Mouse (Mus musculus) ovary, postnatal 14 days (tissue): Measurements from ENCODE around the gene Casd1.
"Not testable (repeated sequence)": the region's sequence is repeated elsewhere in the genome, so short reads cannot be mapped to it uniquely, and the experiment has no call there.

Source experiments
- DNase-seq: peaks from one replicate; pipeline ENCODE4 v3.0.0; 2022; ENCODE audit warnings: low spot score

The Casd1 gene

DNA sequence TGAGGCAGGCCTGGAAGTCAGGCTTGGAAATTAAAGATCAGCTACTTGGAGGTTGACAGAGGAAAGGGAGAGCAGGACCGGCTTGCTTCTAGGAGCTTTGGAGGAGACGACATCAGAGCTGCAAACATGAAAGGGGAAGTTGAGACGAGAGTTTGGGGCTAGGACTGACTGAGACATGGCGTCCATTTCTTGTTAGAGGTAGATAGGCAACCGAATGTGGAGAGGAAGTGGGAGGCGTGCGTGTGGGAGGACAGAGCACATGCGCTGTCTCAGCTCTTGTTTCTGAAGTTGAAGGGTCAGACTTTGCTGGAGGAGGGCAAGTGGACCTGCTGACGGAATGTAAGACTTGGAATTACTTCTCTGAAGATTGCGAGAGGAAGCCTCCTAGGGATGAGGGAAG is 17.3 kb downstream of the Casd1 start:
- no peak for DNase-seq

DNA sequence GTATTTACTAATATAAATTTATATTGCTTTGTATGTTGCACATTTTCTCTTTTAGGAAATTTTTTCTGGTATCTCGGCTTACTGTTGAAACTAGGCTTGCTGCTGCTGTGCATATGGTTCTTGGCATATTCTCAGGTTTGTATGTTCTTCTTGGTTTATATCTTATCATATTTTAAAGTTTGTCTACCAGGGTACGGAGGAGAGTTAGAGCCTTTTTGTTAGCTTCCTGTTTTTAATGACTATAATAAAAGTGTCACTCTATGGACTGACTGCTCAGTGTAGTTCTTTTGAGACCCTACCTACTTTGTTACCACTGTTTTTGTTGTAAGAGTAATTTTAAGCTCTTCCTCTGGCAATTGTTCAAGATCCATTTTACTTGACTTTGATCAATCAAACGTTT is 30.8 kb downstream of the Casd1 start:
- DNase-seq = no peak

DNA sequence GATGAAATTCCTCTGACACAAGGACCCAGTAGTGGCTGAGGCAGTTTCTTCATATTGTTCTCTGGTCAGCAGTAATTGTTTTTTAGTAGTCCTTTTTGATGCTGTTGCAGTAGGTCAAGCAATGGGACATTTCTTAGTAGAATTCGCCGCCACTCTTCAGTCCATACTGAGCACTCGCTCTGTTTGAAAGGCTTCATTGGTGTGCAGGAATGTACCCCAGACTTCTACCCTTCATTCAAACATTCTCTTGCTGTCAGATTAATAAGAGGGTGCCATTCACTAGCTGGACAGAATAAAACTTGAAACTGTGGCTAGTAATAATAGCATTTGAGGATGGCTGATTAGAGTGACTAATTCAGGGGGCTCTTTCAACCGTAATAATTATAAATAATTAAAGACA is 32.5 kb downstream of the Casd1 start:
- DNase-seq = no peak

DNA sequence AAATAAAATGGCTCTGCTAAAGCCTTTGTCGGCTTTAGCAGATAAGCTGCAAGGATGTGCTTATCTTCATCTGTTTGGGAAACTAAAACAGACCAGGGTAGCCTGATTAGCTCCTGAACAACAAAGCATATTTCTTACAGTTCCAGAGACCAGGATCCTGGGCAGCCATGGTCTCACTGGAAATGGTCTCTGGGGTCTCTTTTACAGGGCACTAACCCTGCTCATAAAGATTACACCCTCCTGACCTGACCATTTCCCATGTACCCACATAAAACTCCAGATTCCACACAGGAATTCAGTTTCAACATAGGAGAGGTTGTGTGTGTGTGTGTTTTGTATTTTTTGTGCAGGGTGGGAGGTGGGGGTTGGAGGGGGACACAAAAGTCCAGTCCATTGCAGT is 34.2 kb downstream of the Casd1 start:
- DNase-seq = no peak

DNA sequence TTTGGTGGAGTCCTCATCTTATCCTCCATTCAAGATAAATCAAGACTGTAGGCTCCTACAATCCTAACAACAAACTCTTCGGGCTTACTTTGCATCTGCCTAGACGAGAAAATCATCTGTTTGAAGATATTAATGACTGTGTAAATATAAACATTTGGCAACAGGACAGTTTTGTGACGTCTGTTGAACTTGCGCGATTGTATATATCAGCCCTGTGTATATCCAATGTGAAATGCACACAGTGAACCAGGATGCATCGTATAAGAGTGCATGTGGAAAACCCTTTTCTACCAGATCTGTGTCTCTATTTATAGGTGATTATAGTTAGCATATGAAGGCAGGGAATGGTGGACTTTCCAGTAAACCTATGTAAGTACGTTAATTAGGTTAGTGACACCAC is 41.4 kb downstream of the Casd1 start:
- no peak for DNase-seq

DNA sequence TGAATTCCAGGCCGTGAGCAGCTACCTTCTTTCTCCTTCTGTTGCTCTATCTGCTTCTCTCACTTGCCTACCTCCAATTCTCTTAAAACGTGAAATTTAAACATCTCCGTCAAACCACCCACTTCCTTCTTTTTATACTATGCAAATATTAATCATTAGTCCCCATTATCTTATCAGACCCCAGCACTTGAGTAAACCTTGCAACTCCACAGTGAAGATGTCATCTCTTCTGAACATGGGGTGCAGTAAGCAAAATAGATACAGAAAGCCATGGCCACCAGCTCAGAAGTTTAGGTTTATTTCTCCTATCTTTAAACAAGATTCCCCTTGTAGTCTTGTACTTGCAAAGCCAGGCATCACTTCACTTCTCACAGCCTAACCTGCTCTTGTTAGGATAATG is 46.7 kb downstream of the Casd1 start:
- DNase-seq = no peak

DNA sequence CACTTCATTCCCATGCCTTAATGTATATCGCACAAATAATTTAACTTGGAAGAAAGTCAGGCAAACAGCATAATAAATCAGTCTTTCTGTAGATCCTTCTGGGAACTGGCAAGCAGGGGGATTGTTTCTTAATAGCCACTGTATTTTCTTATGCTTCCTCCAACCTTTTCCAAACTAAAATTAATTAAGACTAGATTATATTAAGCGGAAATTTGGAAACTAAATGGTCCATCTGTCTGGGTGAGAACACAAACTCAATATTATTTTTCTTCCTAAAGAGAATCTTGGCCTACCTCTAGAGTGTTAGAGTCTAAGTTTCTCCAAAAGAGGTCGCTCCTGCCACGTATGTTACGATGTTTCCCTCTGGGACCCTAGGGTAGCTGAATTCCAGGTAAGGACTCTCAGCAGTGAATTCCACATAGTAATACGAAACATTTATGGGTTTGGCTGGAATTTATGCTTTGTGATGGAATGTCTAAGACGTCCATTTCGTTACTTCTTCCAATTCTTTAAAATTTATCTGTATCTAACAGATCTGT is 52.0 kb downstream of the Casd1 start:
- no peak for DNase-seq

DNA sequence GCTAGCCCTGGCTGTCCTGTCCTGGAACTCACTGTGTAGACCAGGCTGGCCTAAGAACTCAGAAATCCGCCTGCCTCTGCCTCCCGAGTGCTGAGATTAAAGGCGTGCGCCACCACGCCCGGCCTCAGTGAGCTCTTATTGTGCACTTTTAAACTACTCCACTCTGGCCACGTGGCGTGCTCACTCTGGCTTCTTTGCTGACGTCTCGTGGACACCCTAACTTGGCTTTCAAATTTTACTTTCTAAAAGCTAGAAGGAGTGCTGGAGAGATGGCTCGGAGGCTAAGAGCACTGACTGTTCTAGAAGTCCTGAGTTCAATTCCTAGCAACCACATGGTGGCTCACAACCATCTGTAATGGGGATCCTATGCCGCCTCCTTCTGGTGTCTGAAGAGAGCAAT is 53.1 kb downstream of the Casd1 start:
- not testable (repeated sequence) for DNase-seq

DNA sequence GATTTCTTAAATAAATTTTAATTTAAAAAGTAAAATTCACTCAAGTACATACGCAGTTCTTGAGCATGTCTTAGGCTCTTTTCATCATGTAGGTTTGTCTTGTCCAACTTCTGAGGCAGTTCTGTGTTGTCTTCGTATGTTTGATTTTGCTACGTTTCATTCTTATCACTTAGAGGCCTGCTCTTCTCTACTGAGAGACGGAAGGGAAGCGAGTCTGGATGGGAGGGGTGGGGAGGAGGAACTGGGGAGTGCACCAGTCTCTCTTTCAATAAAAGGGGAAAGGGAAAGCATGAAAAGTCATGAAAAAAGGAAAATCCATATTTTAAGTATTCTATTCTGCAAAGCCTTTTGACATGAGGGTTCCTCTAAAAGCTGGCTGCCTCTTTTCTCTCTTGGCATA is 54.8 kb downstream of the Casd1 start:
- no peak for DNase-seq

DNA sequence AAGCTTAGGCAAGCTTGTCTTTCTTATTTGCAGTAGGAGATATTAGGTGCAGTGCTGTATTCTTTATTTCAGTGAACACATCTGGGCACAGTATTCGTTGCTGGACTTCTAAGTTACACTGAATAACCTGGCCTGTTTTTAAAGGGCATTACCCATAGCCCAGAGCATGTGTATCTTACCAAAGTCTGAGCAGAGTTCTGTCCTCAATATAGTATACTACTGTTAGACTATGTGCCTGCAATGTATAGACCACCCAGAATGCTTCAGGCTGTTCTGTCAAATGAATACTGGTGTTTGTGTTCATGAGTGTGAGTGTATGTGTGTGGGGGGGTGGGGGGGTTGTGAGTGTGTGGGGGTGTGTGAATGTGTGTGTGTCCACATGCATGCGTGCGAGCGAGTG is 55.3 kb downstream of the Casd1 start:
- DNase-seq = no peak

DNA sequence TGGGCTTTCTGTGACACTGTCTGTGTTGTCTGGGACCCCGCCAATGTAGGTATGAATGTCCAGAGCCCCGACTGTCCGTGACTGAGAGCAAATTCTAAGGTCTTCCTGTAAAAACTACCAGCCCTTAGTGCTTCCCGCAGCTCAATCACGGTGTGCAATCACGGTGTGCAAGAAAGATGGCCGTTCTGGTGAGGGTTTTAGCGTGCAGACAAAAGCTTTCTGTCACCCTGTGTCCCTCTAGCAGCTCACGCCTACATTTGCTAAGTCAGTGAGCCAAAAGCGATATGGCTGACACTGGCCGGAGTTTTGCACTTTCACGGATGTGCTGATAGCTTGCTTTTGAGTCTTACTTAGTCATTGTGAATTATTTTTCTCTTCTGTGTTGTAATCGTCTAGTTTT is 58.2 kb downstream of the Casd1 start:
- DNase-seq = no peak

DNA sequence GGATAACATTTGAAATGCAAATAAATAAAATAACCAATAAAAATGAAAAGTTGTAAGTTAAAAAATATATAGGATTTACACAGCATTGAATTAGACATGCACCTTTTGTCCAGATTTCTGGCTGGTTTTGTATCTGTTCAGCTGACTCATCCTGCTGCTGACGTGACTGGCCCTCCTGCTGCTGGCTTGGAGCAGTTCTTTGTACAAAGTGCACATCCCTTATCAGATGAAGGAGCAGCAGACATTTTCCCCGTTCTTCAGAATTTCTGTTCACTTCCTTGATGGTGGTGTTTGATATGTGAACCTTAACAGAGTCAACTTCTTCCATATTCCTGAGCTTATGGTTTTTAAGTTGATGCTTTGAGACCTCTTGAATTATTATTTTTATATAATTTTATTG is 62.9 kb downstream of the Casd1 start:
- no peak for DNase-seq

DNA sequence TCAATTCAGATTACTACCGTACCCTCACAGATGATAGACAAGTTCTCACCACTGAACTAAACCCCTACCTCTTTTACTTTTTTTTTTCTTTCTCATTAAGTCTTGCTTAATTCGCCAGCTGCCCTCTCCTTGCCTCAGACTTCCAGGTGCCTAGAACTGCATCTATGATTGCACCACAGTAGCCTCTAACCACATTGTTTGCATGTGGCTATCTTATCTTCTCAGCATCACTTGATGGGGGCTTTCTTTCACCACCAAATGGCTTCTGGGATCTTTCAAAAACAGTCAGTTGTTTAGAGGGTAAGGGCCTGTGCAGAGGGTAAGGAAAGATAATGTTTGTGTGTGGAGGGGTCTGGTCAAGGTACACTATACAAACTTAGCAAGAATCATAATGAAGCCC is 63.7 kb downstream of the Casd1 start:
- DNase-seq = no peak

DNA sequence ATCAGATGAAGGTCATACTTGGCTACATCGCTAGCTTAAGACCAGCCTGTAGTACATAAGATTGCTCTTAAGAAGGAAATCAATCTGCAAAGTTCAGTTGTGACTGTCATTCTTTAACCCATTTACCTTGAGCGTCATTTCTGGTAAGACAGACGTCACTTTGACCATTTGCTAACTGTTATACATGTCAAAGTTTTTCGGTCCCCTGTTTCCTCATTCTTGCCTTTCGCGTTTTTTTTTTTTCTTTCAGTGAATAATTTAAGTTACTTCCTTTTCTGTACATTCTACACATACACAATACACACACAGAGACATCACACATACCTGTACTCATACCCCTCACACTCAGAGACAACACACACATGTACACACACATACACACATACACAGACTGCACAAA is 64.5 kb downstream of the Casd1 start:
- DNase-seq = no peak

DNA sequence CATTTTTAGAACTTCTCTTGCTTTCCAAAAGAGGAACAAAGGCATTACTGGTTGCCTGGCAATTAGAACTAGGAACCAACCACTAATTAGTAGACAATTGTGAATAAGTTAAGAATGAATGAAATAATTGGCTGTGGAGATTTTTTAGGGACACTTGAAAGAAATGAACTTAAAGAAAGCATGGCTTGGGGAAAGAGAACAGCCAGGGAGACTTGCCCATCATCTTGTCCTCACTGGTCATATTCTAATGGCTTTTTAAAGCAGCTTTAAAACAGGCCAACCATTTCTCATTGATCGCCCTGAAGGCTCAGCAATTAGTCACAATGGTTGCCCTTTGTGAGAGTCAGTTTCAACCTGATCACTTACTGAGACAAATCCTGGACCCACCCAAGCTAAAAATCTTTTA is 76.7 kb downstream of the Casd1 start:
- no peak for DNase-seq

DNA sequence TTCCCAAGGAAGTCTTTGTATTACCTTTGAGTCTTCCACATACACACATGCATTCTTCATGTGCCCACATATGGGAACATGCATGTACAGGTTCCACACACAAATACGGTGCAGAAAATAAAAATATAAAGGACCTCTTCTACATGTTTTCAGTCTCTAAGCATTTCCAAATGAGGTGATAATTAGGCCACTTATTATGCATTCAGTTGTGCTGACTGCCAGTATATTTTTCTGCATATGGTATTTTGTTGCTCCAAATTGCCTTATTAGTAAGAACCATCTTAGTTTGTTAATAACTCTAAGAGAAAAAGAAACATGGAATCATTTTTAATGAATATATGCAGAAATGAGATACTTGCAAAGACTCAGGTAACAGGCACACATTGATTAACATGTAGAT is 79.3 kb downstream of the Casd1 start:
- no peak for DNase-seq

DNA sequence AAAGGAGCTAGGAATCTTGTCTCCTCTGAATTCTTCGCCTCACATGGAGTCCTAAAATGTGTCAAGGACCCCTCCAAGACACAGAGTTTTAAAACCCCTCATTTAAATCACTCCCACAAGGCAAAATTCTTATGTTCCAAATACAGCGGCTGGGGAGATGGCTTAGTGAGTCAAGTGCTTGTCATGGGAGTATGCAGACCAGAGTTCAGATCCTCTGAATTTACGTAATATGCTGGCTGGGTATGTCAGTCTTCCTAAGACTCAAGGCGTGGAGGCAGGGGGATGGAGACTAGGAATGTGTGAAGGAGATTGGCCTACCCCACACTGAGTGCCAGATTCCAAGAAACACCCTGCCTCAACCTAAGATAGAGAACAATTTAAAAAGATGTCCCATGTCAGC is 79.9 kb downstream of the Casd1 start:
- DNase-seq = no peak

DNA sequence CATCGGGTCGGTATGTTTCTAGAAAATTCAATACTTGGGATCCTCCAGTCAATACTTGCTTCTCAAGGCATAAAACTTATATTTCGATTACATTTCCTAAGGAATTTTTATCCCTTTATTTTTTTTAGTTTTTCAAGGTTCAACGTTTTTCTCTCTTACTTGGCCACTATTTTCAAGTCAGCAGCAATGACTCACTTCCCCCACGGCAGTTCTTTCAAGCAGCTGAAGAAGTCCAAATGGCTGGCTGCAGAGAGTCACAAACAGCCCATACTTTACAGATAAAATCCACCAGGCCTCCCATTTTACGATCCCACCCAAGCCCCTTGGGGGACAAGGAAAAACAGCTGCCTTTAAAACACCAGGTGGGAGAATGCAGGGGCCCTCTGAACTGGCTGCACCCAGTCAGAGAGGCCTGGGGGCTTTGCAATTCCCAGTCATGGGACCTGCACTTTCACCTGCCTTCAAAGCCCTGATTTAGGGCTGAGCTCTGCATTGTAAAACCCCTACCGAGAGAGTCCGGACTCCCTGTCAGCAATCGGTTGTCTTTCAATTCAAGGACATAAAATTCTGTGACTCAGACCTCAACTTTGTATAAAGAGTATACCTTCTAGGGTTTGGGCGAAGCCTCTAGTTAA is 84.2 kb downstream of the Casd1 start:
- DNase-seq = no peak

DNA sequence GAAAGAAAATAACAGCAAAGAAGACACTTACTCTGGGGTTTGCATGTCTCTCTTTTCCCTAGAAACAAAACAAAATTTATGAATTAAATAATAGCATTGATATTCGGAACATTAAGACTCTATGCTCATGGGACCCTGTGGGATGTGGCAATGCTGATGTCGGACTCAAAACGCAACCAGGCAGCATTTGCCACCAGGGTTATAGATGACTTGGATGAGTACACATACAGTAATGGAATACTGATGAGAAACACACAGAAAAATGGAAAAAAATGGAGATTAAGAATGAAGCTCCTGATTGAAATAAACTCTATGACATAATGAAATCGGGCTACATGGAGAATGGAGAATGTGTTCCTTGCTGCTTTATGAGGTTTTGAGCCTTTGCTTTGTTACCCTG is 89.8 kb downstream of the Casd1 start:
- no peak for DNase-seq
